Mouse (Mus musculus) heart, embryonic 11.5 days (tissue): ENCODE data around the gene BC107364. TPM values are rescaled to one million over a fixed set of nuclear protein-coding genes. Genes with fewer than 3 reads are reported as not detected.
"Not testable (repeated sequence)": the region's sequence is repeated elsewhere in the genome, so short reads cannot be mapped to it uniquely, and the experiment has no call there.

Source experiments
- ATAC-seq: fragments of 200-750 bp; cut with Nextera tagmentation; replicated peaks from 2 replicates; pipeline ENCODE4 v1.8.0; 2017; ENCODE audit warnings: moderate library complexity; ENCODE audit not compliant: insufficient number of reproducible peaks, low FRiP score, low TSS enrichment
- H3K27ac ChIP-seq: fragments of 300-500 bp; sonication (generic); 2 replicates; pipeline ENCODE4 v1.5.1; 2014; ENCODE audit warnings: mild to moderate bottlenecking, low read depth, low read length
- H3K27me3 ChIP-seq: fragments of 300-500 bp; sonication (generic); 2 replicates; pipeline ENCODE4 v1.6.1; 2014; ENCODE audit warnings: mild to moderate bottlenecking, low read length, mixed read lengths; ENCODE audit not compliant: control insufficient read depth, insufficient read depth
- H3K36me3 ChIP-seq: fragments of 300-500 bp; sonication (generic); 2 replicates; pipeline ENCODE4 v1.6.1; 2014; ENCODE audit warnings: mild to moderate bottlenecking, low read length, moderate library complexity, mixed read lengths; ENCODE audit not compliant: control insufficient read depth, insufficient read depth
- H3K4me1 ChIP-seq: fragments of 300-500 bp; sonication (generic); 2 replicates; pipeline ENCODE4 v1.6.1; 2014; ENCODE audit warnings: low read length; ENCODE audit not compliant: control insufficient read depth, insufficient read depth
- H3K4me2 ChIP-seq: fragments of 300-500 bp; sonication (generic); 2 replicates; pipeline ENCODE4 v1.6.1; 2014; ENCODE audit warnings: mild to moderate bottlenecking, moderate library complexity
- H3K4me3 ChIP-seq: fragments of 300-500 bp; sonication (generic); 2 replicates; pipeline ENCODE4 v1.5.1; 2014; ENCODE audit warnings: low read depth, low read length
- H3K9ac ChIP-seq: fragments of 300-500 bp; sonication (generic); 2 replicates; pipeline ENCODE4 v1.6.1; 2014; ENCODE audit warnings: mild to moderate bottlenecking, low read depth, low read length, moderate library complexity
- H3K9me3 ChIP-seq: fragments of 300-500 bp; sonication (generic); replicated peaks from 2 replicates; pipeline ENCODE4 v1.6.1; 2016; ENCODE audit warnings: low read length; ENCODE audit not compliant: control insufficient read depth
- WGBS: fragments of 180-500 bp; shearing (Covaris S2); extraction: QIAGEN DNeasy Blood & Tissue Kit; methylation state at CpG from one replicate; pipeline ENCODE4 v1.1.7; 2014; ENCODE audit not compliant: insufficient replicate concordance; 5-methylcytosine and 5-hydroxymethylcytosine counted together
- polyA plus RNA-seq: library from polyadenylated mRNA; unstranded; fragments of >200 nt; fragmentation: Nextera tagmentation; extraction: Ambion mirVana; gene quantifications from 2 replicates; pipeline ENCODE4 v1.2.1, GENCODE M21; 2014

BC107364 gene
- polyA plus RNA-seq, 1 experiment from 2014 or later, result 0.43 TPM

DNA sequence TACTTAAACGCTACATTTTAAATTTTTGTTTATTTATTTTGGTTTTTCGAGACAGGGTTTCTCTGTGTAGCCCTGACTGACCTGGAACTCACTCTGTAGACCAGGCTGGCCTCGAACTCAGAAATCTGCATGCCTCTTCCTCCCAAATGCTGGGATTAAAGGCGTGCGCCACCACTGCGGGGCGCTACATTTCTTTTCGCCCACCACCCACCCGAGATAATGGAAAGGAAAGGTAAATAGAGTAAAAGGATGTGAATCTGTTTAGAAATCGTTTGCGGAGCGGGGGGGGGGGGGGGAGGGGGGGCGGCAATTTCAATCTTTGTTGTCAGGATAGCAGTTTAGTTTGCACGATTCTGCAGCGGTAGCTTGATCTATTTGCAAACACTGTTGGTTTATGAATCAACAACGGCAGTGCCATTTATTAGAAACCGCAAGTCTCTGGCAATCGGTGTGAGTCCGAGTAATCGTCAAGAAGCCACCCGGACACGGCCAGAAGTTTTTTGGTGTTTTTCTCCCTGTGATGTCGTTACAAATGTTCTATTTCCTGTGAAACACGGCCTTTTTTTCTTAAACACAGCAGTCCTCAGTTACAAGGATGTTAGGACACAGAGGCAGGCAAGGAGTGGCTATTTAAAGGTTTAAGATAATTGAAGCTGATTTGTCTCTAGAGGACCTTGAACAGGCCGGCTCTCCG is 35.6 kb upstream of the BC107364 start:
- 4% methylated on average over 26 of the region's 26 CpGs for WGBS
- no peaks in the 10 kb centered on the region for H3K36me3 ChIP-seq
- no peaks in the 10 kb centered on the region for H3K9me3 ChIP-seq
- peak overlapping the region; percentile 63 for H3K4me2 ChIP-seq
- peak overlapping the region; percentile 28 for H3K4me3 ChIP-seq
- H3K27ac ChIP-seq, result peak overlapping the region; percentile 77
- H3K4me1 ChIP-seq, result no peaks in the 10 kb centered on the region; the same call in 1 of the 2 replicates
- H3K27me3 ChIP-seq, result no peaks in the 10 kb centered on the region
- ATAC-seq, result 0 out of 2 replicates have a peak, but pooled peaks have one; percentile 0
- peak overlapping the region; percentile 36 for H3K9ac ChIP-seq

DNA sequence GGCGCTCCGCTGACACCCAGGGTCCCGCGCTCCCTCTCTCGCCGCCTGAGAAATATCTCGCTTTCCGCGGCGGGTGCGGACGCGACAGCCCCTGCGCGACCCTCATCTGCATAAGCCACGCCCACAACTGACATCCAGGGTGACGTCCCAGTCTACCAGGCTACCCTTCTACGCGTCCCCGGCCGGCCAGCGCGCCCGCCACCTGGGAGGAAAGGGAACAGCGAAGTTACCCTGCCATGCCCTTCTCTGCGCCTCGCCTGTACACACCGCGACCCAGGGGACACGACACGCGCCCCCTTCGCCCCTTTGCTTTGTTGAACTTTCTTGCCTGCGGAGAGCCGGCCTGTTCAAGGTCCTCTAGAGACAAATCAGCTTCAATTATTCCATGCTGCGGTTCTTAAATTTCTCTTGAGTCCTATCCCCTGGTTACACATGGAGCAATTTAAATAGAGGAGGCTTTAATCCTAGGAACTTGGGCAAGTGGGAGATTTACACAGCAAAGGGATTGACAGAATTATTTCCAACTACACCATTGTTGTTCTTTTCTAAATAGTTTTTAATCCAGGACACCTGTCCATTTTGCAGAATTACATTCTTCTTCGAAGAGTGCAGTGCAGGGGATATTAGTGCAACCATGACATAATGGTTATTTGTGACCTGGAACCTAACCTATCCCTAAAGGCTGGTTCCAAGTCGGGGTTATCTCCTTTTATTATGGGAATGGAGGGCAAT is 34.9 kb upstream of the BC107364 start:
- not testable (repeated sequence) for H3K9me3 ChIP-seq, H3K4me1 ChIP-seq, H3K4me3 ChIP-seq, H3K27me3 ChIP-seq, H3K36me3 ChIP-seq
- peak overlapping the region; percentile 41; the same call in 1 of the 2 replicates for H3K27ac ChIP-seq
- 21% methylated on average over 5 of the region's 38 CpGs for WGBS
- H3K9ac ChIP-seq, result peak overlapping the region; percentile 12; the same call in 1 of the 2 replicates
- peak overlapping the region; percentile 63 for H3K4me2 ChIP-seq
- peak; percentile 80 for ATAC-seq

DNA sequence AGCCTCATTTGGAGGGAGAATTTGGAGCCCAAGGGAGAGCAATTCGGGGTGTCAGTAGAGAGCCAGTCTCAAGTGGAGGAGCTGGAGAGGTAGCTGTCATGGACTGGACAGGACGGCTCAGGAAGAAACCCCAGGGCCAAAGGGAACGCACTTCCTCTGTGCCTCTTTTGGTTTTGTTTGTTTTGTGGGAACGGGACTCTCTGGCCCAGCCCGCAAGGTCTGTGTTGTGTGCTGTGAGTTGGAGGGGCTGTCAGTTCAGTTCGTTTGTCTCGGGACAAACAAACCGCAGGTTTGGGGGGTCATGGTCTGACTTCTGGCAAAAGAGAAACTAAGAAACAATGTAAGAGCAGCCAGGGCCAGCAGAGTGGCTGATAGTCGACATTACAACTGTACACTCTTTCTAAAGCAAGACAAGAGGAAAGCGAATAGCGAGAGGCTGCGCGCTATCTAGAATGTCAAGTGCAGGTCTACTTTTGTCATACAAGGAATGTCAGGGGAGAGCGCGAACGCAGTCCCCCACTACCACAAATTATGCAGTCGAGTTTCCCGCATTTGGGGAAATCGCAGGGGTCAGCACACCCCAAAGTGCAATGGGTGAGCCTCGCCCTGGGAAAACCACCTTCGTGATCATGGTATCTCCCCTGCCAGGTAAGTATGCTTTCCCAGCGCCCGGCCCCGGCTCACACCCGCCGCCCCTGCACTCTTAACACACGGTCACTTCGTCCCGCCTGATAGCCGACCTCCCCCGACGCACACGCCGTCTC is 34.1 kb upstream of the BC107364 start:
- not testable (repeated sequence) for H3K36me3 ChIP-seq, H3K9ac ChIP-seq, H3K4me3 ChIP-seq, H3K9me3 ChIP-seq, H3K27me3 ChIP-seq, H3K4me1 ChIP-seq, H3K4me2 ChIP-seq, H3K27ac ChIP-seq
- ATAC-seq, result peak; percentile 52
- WGBS, result 3% methylated on average over 4 of the region's 34 CpGs

DNA sequence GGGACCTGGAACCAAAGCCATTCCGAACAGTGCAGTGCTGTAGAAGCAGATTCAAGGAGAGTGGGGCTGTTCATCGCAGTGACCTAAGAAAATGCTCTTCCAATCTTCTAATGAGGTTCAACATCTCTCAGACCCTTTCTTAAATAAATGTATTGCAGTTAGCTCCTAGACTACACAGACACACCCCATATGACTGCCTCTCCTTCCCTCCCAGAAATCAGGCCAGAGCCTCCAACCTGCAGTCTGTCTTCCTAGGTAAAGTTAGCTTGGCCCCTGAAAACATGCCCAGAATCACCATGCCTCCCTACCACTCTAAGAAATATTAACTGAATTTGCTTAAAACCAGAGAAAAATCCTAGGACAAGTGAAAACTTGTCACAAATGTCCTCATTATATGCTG is 33.3 kb upstream of the BC107364 start:
- Histone ChIP-seq H3K27me3 (no peaks in the 10 kb centered on the region; the same call in 1 of the 2 replicates), H3K4me2 (peak overlapping the region; percentile 23), H3K36me3 (no peaks in the 10 kb centered on the region), H3K4me3 (no peak overlapping the region), H3K9me3 (no peaks in the 10 kb centered on the region), H3K9ac (0 out of 2 replicates have a peak overlapping the region, but pooled peaks have one; percentile 3), H3K27ac (no peak overlapping the region), H3K4me1 (no peaks in the 10 kb centered on the region; the same call in 1 of the 2 replicates)
- WGBS, result 92% methylated on average over 2 of the region's 2 CpGs
- ATAC-seq, result no peak

DNA sequence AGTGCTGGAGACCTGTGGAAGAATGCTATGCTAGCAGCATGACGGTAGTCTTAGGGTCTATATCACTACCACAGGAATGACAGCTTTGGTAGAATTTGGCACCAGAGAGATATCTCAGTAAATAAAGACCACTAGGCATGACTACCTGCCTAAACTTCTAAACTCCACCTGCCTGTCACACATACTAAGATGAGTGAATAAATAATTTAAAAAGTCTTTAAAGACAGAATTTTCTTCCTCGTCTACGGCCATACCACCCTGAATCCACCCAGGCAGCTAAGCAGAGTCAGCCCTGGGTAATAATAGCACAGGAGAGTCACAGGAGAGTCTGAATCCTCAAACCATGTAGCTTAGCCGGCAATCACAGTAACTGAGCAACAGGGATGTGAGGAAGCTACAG is 32.8 kb upstream of the BC107364 start:
- 0 out of 2 replicates have a peak overlapping the region, but pooled peaks have one; percentile 3 for H3K9ac ChIP-seq
- 70% methylated on average over 4 of the region's 4 CpGs for WGBS
- ATAC-seq, result no peak
- H3K9me3 ChIP-seq, result no peaks in the 10 kb centered on the region
- peak overlapping the region; percentile 23 for H3K4me2 ChIP-seq
- no peaks in the 10 kb centered on the region for H3K36me3 ChIP-seq
- H3K27ac ChIP-seq, result no peak overlapping the region
- H3K27me3 ChIP-seq, result no peaks in the 10 kb centered on the region; the same call in 1 of the 2 replicates
- H3K4me3 ChIP-seq, result no peak overlapping the region
- no peaks in the 10 kb centered on the region; the same call in 1 of the 2 replicates for H3K4me1 ChIP-seq

DNA sequence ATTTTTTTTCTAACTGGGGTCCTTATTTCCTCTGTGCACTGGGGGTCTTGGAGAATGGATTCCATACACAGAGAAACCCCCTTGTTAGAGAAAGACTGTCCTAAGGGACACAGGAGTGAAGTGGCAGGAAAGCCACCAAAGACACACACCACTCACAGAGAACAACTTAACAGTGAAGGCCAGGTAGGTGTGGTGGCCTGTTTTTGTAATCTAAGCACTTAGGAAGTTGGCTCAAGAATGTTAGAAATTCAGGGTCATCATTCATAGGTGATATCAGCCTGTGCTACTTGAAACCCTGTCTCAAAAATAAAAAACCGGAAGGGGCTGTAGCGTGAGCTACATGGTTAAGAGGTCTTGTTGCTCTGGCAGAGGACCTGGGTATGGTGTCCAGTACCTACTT is 31.8 kb upstream of the BC107364 start:
- Histone ChIP-seq H3K9ac (no peak overlapping the region), H3K9me3 (no peaks in the 10 kb centered on the region), H3K27ac (no peak overlapping the region), H3K36me3 (no peaks in the 10 kb centered on the region), H3K4me3 (no peak overlapping the region), H3K4me2 (no peak overlapping the region), H3K27me3 (no peaks in the 10 kb centered on the region; the same call in none of the 2 replicates), H3K4me1 (no peaks in the 10 kb centered on the region; the same call in 1 of the 2 replicates)
- WGBS, result 84% methylated on average over 2 of the region's 2 CpGs
- ATAC-seq, result no peak

DNA sequence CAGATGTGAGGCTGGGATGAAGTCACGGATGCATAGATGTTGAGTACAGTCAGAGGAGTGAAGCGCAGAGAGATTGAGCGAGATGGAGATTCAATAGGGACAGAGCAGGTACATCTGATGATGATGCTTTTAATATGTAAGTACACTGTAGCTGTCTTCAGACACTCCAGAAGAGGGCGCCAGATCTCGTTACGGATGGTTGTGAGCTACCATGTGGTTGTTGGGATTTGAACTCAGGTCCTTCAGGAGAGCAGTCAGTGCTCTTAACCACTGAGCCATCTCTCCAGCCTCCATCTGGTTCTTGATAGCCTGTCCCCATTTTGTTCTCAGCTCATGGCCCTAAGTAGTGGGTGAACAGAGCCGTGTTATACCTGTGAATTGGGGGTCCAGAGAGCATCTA is 30.9 kb upstream of the BC107364 start:
- H3K27me3 ChIP-seq, H3K9ac ChIP-seq, H3K9me3 ChIP-seq, H3K4me1 ChIP-seq, H3K27ac ChIP-seq, H3K4me3 ChIP-seq, ATAC-seq, H3K4me2 ChIP-seq, H3K36me3 ChIP-seq: not testable (repeated sequence)
- 49% methylated on average over 7 of the region's 7 CpGs for WGBS

DNA sequence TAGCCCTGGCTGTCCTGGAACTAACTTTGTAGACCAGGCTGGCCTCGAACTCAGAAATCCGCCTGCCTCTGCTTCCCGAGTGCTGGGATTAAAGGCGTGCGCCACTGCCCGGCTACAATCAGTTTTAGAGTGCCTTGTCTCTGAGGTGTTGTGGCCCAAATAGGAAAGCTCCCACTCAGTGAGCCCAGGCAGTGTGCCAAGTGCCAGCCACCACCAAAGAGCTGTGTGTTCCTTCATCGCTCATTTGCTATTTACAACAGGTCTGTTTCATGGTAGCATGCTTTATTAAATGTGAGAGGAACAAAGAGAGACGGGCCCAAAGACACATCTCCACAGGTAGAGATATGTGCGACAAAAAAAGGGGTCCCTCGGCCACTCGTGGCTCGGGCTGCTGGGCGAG is 30.3 kb upstream of the BC107364 start:
- Histone ChIP-seq H3K9me3 (no peaks in the 10 kb centered on the region), H3K4me2 (no peak overlapping the region), H3K9ac (no peak overlapping the region), H3K27me3 (peaks cover 3% of the 10 kb centered on the region), H3K36me3 (no peaks in the 10 kb centered on the region), H3K4me1 (no peaks in the 10 kb centered on the region; the same call in 1 of the 2 replicates), H3K27ac (no peak overlapping the region), H3K4me3 (no peak overlapping the region)
- no peak for ATAC-seq
- whole genome bisulfite sequencing, result 82% methylated on average over 13 of the region's 13 CpGs
